Mouse (Mus musculus) right cerebral cortex, postnatal 10 days (tissue): Measurements from ENCODE around the gene Fmnl1.

Experiments
- DNase-seq, 2 experiments: peaks; one replicate each; pipeline ENCODE4 v3.0.0; 2021; ENCODE audit warnings: low spot score in 2 of 2

The Fmnl1 gene

DNA sequence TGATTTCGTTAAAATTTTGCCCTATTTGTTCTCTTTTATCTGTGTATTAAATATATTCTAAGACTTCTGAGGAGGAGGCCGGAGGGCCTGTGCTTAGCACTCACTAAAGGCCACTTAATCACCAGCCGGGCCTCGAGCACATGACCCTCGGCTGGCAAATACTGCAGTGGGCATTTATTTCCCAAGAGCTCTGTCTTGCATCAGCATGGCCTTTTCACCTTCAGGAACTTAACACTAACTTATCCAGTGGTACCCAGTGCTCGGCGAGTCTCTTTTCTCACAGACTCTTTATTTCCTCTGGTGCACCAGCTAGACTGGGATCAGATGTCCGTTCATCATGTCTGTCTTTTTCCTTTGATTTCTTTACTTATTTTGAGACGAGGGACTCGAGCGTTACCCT is 10.2 kb upstream of the Fmnl1 start:
- no peak for DNase-seq

- DNase-seq = no peak
These were observed 9.5 kb upstream of the Fmnl1 start for GRCm38 (mm10) chr11:103161449-103161848.

GRCm38 (mm10) chr11:103162132-103162531 is 8.8 kb upstream of the Fmnl1 start:
- no peak for DNase-seq

- no peak for DNase-seq
These were observed 6.5 kb upstream of the Fmnl1 start for GRCm38 (mm10) chr11:103164391-103164790.

DNA sequence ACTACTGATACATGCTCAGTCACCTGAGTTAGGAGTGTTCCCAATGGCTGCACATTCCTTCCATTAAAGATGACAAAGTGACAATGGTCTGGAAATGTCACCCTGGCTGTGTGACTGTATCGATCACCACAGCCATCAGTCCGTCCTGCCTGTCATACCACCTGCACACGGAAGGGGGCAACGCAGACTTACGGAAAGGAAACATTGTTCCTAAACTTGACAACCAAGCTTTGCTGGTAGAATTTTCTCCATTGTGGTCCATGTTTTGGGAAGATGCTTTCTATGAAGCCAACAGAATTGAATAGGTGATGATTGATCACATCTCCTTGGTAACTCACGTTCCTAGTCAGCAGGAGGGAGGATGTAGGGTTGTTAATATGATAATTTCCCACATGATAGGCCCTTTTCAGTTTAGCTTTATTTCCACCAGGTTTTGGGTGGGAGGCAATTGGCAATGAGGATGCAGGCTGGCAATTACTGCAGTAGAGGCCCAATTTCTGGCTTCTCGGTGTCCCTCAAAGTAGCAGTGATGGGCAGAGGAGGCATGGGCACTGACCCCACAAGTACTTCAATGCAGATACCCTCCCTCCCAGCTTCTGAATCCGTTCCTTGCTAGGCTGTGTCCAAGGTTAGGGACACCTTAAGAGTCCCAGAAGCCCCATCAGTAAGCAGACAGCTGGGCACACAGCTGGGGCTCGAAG is 2.1 kb upstream of the Fmnl1 start:
- DNase-seq = peak; percentile 78 to 84

DNA sequence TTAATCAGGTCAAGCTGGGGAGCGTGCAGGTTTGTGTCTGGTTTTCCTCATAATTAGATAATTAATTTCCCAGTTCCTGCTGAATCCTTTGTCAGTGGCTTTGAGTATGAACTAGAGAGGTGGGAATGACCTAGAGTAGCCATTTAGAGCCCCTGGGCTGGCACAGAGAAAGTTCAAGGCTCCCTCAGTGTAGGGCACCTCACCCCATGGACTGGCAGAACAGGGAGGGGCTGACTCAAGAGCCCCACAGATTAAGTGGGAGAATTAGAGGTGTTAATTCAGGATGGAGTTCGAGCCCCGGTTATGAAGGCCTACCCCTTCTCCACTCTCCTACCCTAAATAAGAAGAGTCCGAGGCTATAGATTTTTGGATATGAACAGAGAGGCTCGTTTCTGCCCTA is 1.2 kb upstream of the Fmnl1 start:
- DNase-seq = no peak

DNA sequence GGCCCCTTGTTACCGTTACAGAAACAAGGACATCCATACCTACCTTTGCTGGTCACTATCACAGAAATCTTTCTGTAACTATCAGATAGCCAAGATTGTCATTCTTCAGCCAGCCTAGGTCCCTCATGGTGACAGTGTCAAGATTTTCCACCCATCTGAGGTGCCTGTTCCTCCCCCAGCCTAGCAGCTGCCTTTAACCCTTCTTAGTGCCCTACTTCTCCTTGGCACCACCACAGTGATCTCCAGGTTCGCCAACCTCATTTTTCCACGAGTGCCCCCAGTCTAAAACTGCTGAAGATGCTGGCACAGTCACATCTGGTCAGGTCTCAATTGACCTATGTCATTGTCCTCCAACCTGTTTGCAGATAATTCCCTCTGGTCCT is 805 bp upstream of the Fmnl1 start:
- DNase-seq = no peak

DNA sequence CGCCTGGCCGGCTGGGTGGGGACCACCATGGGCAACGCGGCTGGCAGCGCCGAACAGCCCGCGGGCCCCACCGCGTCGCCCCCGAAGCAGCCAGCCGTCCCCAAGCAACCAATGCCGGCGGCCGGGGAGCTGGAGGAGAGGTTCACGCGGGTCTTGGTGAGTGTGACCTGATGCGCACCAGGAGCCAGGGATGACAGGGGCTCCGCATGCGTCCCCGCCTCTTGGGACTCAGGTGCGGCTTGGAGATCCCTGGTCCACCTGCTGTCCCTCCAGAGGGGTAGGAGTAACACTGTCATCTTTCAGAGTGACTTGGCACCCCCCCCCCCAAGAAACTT is 346 bp downstream of the Fmnl1 start:
- DNase-seq = no peak

DNA sequence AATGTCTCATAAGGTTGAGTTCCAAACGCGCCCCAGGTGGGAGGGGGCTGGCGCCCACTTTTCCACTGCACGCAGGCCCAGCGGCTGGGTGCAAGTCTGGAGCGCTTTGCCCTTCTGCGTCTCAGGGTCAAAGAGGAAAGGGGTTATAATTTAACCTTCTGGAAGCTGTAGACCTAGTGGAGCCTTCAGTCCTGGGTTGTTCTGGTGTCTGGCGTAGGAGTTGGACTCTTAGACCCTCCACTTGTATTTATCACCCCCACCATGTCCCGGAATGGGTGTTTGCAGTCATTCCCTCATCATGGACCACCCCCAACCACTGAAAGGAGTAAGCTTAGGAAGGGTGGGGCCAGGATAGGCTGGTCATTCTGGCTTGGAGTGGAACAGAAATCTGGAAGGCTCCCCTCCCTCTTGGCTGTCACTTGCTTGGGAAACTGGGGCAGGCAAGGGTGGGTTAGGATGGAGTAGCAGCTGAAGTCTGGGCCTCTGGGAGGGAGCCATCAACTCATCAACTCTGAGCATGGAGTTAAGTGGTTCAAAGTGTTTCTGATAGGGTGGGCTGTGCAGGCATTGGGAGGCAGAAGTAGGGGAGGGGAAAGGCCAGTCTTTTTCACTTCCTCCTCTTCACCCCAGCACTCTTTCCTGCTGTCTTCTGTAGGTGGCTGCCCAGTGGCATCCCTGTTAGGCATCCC is 940 bp downstream of the Fmnl1 start:
- DNase-seq = no peak

- DNase-seq = peak in 1 of 2 experiments; percentile 30
These were observed 1.6 kb downstream of the Fmnl1 start for GRCm38 (mm10) chr11:103172392-103173040.

GRCm38 (mm10) chr11:103173041-103173770 is 2.3 kb downstream of the Fmnl1 start:
- DNase-seq = peak; percentile 29 to 33

GRCm38 (mm10) chr11:103173771-103174344 is 3.0 kb downstream of the Fmnl1 start:
- peak; percentile 37 for DNase-seq

- peak in 1 of 2 experiments; percentile 32 for DNase-seq
These were observed 3.5 kb downstream of the Fmnl1 start for GRCm38 (mm10) chr11:103174411-103174832.

GRCm38 (mm10) chr11:103174891-103175391 is 4.0 kb downstream of the Fmnl1 start:
- DNase-seq = peak in 1 of 2 experiments; percentile 55

GRCm38 (mm10) chr11:103175688-103176442 is 5.0 kb downstream of the Fmnl1 start:
- DNase-seq = no peak

DNA sequence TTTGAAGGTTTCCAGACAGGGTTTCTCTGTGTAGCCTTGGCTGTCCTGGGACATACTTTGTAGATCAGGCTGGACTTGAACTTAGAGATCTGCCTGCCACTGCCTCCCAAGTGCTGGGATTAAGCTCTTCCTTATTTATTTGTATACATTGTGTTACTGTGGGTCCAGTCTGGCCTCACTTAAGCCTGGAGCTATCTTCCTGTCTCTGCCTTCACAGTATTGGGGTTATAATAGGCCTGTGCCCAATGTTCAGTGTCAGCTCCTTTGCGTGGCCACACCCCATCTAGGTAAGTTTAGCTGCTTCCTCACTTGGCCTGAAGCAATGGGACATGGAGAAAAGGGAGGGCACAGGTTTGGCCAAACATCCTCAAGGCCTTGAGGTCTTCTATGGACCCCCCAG is 5.6 kb downstream of the Fmnl1 start:
- no peak for DNase-seq

DNA sequence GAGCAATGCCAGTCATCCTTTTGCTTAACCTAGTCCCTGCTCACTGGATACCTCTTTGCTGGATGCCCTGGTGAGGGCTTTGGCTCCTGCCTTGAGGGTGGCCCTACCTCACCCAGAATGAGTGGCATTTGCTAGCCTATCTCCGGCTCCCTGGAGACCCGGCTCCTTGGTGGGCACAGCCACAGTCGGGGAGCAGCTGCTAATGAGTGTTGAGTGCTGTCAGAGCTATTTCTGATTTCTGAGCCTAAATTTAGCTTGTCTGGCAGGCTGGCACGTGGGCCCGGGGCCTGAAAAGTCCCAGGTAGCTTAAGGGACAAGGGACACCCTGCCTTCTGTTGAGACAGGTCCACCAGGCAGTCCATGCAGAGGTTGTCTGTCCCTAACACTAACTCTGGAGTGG is 6.3 kb downstream of the Fmnl1 start:
- no peak for DNase-seq

GRCm38 (mm10) chr11:103177815-103178485 is 7.0 kb downstream of the Fmnl1 start:
- no peak for DNase-seq

- no peak for DNase-seq
These were observed 7.8 kb downstream of the Fmnl1 start for GRCm38 (mm10) chr11:103178748-103179147.

DNA sequence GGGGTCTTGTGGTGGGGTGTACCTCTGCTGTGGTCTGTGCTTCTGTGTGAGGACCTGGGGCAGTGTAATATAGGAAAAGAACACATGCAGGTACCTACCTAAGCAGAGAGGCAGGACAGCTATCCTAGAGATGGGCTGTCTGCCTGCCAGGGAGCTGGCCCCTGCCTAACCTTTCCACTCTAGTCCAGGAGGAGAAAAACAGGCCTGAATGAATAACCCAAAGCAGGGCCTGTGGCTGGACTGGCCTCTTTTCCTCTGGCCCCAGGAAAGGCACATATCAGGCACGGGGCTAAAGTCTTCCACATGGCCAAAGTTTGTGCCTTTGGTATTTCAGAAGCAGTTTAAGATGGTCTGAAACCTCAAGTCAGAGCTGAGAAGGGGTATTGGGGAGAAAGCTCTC is 9.5 kb downstream of the Fmnl1 start:
- DNase-seq = peak in 1 of 2 experiments; percentile 9
